Mouse (Mus musculus) brain, embryonic 14.5 days (tissue): ENCODE results near the gene Gm20517.

Experiments used
- CTCF ChIP-seq: fragments of 200-500 bp; IDR thresholded peaks from 2 replicates; pipeline ENCODE4 v1.5.1; 2012; ENCODE audit warnings: inconsistent platforms, mild to moderate bottlenecking, moderate library complexity, borderline replicate concordance; ENCODE audit not compliant: insufficient read depth, insufficient read length; ENCODE audit errors: extremely low read depth
- POLR2A ChIP-seq: fragments of 200-500 bp; IDR thresholded peaks from 2 replicates; pipeline ENCODE4 v1.6.1; 2012; ENCODE audit warnings: mild to moderate bottlenecking, inconsistent platforms, borderline replicate concordance; ENCODE audit not compliant: poor library complexity, insufficient read depth, insufficient read length, severe bottlenecking; ENCODE audit errors: extremely low read depth

- no peak for TF ChIP-seq POLR2A
- TF ChIP-seq CTCF, result no peak
These were observed 109.8 kb downstream of the Gm20517 start for GRCm38 (mm10) chr17:47721183-47721582.
